Mouse (Mus musculus) ES-E14 (cell line): ENCODE results near the gene Nhs.

Experiments
- CHD2 ChIP-seq: IDR thresholded peaks from 2 replicates; pipeline ENCODE4 v1.6.1; 2014; ENCODE audit warnings: mild to moderate bottlenecking, low read depth, low read length, inconsistent platforms
- HCFC1 ChIP-seq: IDR thresholded peaks from 2 replicates; pipeline ENCODE4 v1.6.1; 2012; ENCODE audit warnings: low read length, inconsistent platforms, borderline replicate concordance; ENCODE audit not compliant: insufficient read depth
- MAFK ChIP-seq: IDR thresholded peaks from 2 replicates; pipeline ENCODE4 v1.6.1; 2014; ENCODE audit warnings: mild to moderate bottlenecking, low read depth, low read length, inconsistent platforms; ENCODE audit not compliant: insufficient read depth
- ZC3H11A ChIP-seq: IDR thresholded peaks from 2 replicates; pipeline ENCODE4 v1.6.1; 2012; ENCODE audit warnings: low read depth, mild to moderate bottlenecking, inconsistent platforms, low read length, borderline replicate concordance
- ZNF384 ChIP-seq: IDR thresholded peaks from 2 replicates; pipeline ENCODE4 v1.6.1; 2012; ENCODE audit warnings: low read depth, low read length, inconsistent platforms

- TF ChIP-seq HCFC1 (no peak), ZNF384 (no peak), CHD2 (no peak), ZC3H11A (no peak), MAFK (no peak)
Observed at GRCm38 (mm10) chrX:161963372-161963771, 196.2 kb downstream of the Nhs start.
